Mouse (Mus musculus) v-Abl transformed pro-B cells (cell line): ENCODE measurements around the gene Med25.

Experiments
- in situ Hi-C, 2 experiments: fragments of 400-800 bp; cut with MboI; formaldehyde crosslinking; loops; one replicate each; pipeline ENCODE4 v1.15.1; 2025; ENCODE audit not compliant: unreplicated experiment in 2 of 2

Gene Med25

DNA sequence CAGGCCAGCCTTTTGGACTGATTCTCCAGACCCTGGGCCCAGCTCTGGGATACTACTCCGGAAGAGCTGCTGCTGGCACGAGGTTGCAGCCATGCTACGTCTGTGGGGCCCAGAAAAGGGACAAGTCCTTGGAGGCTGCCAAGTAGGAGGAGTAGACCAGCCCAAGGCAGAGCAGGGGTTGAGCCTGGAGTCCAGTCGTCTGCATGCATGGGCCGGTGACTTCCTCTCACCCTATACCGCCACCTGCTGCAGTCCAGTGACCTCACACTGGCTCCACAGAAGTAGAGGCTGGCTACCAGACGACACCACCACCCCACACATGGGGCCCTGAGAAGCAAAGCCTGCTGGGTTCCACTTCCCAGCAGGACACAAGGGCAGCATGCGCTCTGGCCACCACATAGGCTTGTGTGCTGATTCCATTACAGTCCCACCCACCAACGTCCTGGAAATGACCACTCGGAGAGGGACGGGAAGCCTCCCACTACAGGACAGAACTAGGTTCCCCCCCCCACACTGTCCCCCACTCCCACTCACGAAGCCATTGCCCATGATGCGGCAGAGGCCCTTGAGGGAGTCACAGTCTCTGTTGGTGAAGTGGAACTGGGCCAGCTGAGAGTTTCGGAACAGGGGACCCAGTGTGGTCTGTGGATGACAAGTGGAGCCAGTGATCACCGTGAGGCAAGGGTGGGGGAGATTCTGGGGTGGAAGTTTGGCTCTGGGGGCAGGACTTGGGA is 26.1 kb downstream of the Med25 start:
- in situ Hi-C loops, result loop anchor here in 1 of 2 experiments (25.0 kb wide), 1 partner anchor 329 kb away; the partner anchor contains the start of genes Pold1 and Spib

DNA sequence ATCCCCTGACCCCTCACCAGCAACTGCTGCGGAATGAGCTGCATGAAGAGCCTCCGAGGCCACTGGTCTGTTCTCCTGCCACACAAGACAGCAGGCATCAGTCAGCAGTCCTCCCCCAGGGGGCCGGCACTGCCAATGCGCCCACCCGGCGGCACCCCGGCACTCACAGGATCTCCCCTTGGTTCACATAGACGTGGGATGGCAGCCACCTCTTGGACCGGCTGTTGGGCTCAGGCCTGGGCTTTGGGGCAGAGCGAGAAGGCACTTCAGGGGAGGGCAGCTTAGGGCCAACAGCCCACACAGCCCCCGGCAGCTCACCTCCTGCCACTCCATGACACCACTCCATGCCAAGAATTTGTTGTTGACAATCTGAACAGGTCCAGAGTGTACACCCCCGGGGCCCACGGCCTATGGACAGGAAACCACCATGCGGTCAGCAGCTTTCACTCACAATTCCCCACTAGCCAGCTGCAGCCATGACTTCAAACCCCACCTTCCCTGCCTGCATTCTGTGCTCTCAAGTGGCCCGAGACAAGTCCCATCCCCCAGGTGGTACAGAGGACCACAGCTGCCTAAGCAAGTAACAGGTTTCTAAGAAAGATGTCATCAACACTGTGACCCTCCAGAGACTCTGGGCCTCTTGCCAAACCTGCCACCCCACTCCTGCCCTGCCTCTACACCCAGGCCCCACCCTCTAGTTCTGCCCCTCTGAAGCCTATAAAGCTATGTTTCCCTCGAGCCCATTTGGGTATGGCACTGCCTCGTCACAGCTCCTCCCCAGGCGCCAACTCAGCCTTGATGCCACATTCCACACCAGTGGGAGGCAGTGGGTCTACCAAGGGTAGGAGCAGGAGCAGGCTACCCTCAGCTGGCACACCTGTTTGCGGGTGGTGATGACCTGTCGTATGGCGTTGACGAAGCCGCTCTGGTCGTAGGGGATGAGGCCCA is 27.6 kb downstream of the Med25 start:
- in situ Hi-C loops, result loop anchor here in 1 of 2 experiments (25.0 kb wide), 1 partner anchor 328 kb away; the partner anchor contains the start of genes Pold1 and Spib

DNA sequence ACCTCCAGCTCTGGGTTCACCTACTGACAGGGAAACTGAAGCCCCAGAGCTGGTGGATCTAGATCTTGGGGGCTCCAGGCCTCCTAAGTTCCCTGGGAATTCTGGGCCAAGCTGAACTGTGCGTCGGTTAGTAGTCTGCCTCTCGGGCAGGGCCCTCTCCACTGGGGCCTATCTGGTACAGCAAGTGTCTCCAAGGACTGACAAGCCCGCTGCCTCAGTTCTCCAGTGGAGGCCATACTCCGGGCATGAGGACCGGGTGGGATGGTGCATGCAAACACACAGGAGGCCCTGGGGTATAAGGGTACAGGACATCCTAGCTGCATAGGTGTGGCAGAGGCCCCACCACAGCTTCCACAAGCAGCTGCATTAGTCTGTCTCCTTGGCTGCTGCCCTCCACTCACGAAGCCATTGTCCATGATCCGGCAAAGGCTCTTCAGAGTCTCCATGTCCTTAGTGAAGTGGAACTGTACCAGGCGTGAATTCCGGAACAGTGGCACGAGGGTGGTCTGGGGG is 28.5 kb downstream of the Med25 start:
- in situ Hi-C loops, result loop anchor here in 1 of 2 experiments (25.0 kb wide), 1 partner anchor 327 kb away; the partner anchor contains the start of genes Pold1 and Spib

DNA sequence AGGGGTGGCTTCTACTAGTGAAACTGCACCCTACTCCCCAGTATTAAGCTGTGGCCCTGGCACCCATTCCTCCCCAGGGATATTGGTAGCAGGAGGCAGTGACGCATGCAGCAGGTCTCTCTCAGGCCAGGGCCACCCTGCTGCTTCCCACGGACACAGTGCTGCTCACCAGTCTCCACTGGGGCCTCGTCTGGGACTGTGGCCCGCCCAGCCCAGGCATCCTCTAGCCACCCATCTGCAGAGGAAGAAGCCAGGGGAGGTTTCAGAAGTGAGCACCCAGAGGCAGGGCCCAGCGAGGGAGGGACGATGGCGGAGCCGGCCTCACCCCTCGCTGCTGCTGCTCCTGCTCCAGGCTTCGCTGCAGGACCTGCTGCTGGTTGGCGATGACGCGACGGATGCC is 29.3 kb downstream of the Med25 start:
- in situ Hi-C loops, result loop anchor here in 1 of 2 experiments (25.0 kb wide), 1 partner anchor 326 kb away; the partner anchor contains the start of genes Pold1 and Spib

DNA sequence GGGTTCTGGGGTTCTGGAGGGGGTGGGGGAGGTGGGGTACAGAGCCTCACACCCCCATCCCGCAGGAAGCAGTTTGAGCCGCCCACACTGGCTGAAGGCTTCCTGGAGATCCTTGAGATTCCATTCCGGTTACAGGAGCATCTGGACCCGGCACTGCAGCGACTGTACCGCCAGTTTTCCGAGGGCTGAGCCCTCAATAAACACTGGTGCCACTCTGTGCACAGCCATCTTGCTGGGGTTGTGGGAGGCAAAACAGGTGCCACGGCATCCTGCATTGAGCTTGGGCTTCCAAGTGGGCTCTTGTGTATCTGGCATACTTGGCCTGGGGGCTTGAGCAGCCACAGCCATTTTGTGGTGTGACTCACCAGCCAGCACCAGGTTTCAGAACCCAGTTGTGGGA is 30.1 kb downstream of the Med25 start:
- in situ Hi-C loops, result loop anchor here in 1 of 2 experiments (25.0 kb wide), 1 partner anchor 325 kb away; the partner anchor contains the start of genes Pold1 and Spib

DNA sequence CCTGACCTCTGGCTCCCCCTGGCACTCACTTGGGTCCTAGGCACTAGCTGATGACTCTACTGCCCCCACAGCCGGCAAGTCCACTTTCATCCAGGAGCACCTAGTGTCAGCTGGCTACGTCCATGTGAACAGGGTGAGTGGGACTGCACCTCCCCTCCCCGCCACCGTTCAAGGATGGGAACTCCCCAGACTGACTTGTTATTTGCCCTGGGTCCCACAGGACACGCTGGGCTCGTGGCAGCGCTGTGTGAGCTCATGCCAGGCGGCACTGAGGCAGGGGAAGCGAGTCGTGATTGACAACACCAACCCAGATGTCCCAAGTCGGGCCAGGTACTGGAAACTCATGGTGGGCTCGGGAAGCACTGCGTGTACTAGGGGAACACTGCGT is 31.1 kb downstream of the Med25 start:
- in situ Hi-C loops, result loop anchor here in 1 of 2 experiments (25.0 kb wide), 1 partner anchor 324 kb away; the partner anchor contains the start of genes Pold1 and Spib

DNA sequence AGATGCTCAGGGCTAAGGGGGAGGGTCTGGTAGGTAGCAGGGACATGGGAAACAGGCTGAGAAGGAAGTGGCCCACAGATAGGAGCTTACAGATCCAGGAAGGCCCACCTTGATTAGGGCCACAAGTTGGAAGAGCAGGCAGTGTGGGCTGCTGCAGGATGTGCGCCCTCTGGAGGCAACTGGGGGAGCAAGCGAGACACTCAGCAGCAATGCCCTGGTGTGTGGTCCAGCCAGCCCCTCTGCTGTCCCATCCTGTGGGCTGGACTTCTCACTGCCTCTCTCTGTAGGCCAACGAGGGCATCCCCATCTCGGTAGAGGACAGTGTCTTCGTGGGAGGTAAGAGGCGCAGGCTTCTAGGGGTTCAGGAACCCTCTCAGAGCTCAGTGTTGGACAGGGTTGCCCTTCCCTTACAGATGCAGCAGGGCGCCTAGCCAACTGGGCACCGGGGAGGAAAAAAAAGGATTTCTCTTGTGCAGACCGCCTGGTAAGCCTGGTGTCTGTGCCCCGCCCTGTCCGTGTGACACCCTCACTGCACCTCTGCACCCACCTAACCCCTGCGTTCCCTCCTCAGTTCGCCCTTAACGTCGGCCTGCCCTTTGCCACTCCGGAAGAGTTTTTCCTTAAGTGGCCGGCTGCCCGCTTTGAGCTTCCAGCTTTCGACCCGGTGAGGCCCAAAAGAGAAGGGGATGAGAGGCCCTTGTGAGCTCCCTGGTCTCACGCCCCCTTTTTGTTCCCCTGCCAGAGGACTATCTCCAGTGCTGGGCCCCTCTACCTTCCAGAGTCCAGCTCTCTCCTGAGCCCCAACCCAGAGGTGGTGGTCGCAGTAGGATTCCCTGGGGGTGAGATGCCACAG is 31.7 kb downstream of the Med25 start:
- in situ Hi-C loops, result loop anchor here in 1 of 2 experiments (25.0 kb wide), 1 partner anchor 324 kb away; the partner anchor contains the start of genes Pold1 and Spib

DNA sequence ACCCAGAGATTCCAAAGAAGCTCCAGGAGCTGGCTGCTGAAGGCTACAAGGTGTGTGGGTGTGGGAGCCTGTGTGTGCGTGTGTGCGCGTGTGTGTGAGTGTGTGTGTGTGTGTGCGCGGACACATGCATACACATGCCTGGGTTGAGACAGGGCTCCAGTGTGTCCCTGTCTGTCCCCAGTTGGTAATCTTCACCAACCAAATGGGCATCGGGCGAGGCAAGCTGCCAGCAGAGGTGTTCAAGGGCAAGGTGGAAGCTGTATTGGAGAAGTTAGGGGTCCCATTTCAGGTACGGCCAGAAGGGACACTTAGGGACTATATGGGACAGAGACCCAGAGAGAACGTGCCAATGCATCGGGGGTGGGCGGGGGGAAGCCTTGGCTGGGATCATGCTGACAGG is 32.6 kb downstream of the Med25 start:
- in situ Hi-C loops, result loop anchor here in 1 of 2 experiments (25.0 kb wide), 1 partner anchor 323 kb away; the partner anchor contains the start of genes Pold1 and Spib

DNA sequence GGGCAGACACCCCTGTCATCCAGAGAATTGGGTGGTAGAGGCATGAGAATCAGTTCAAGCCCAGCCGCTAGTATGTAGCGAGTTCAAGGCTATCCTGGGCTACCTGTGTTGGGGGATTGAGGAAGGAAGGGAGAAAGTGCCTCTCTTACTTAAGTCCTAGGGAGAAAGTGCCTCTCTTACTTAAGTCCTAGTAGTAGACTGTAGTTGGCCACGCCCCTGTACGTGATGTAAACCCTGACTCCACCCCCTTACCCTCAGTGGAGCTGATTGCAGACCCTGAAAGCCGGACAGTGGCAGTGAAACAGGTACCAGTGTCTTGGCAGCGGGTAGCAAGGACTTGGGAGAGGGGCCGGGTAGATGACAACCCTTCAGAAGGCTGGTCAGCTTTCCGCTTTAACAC is 34.6 kb downstream of the Med25 start:
- in situ Hi-C loops, result loop anchor here in 1 of 2 experiments (25.0 kb wide), 1 partner anchor 321 kb away; the partner anchor contains the start of genes Pold1 and Spib

DNA sequence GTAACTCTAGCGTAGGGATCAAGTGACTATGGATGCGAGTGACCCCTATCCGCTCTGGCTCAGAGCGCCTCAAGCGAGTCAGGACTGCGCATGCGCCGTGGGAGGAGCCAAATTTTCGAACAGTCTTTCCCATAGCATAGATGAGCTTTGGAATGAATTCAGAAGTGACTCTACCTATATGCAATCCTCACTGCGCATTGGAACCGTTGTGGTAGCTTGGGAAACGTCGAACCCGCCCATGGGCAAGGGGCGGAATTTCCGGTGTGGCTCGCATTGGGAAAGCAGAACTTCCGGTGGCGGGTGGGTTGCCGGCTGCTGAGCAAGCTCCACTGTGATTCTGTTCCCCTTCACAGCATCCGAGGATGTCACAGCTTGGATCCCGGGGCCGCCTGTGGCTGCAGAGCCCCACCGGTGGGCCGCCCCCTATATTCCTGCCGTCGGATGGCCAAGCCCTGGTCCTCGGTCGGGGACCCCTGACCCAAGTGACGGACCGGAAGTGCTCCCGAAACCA is 35.4 kb downstream of the Med25 start, which contains the start of gene Pnkp:
Gene Pnkp, plus strand, starts transcription at position 98 of the 511 bp plus-strand sequence.
- in situ Hi-C loops, result loop anchor here in 1 of 2 experiments (25.0 kb wide), 1 partner anchor 320 kb away; the partner anchor contains the start of genes Pold1 and Spib

DNA sequence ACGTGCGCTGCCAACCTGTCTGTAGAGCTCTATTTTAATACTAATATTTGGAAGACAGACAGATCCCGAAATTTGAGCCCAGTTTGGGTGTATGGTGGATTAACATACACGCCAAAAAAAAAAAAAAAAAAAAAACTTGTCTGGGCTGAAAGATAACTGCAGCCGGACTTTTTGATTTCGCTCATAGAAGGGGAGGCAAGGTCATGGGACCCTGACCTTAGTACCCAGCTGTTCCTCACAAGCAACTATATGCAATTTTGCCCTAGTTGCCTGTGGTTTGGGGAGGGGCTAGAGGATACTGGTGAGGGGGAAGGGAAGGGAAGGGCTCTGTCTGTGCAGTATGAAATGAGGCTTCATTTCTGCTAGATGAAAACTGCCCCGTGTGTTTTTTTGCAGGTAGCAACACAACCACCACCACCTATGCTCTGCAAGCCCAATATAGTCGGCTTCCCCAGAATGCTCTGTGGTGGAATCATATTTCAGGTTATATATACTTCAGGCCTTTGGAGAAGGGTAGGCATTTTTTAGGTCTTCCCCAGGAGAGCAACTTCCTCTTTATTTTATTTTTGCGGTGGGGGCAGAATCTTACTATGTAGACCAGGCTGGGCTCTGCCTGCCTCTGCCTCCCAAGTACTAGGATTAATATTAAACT is 36.1 kb downstream of the Med25 start:
- in situ Hi-C loops, result loop anchor here in 1 of 2 experiments (25.0 kb wide), 1 partner anchor 319 kb away; the partner anchor contains the start of genes Pold1 and Spib

DNA sequence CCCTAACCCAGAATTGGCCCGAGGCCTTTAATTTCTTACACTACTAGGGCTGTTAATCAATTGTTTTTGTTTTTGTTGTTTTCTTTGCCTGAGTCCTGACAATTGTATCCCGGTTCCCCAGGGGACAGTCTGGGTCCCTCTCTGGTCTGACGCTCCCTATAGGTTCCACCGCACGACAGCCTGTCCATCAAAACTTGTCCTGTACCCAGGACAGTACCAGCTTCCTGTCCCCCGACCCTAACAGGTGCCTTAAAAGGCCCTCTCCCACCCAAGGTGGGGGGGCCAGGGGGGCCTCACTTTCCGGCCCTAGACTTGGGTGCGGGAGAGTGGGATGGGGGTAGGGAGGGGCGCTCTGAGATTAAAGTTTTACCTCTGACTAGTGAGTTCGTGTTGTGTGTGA is 37.5 kb downstream of the Med25 start:
- in situ Hi-C loops, result loop anchor here in 1 of 2 experiments (25.0 kb wide), 1 partner anchor 318 kb away; the partner anchor contains the start of genes Pold1 and Spib

DNA sequence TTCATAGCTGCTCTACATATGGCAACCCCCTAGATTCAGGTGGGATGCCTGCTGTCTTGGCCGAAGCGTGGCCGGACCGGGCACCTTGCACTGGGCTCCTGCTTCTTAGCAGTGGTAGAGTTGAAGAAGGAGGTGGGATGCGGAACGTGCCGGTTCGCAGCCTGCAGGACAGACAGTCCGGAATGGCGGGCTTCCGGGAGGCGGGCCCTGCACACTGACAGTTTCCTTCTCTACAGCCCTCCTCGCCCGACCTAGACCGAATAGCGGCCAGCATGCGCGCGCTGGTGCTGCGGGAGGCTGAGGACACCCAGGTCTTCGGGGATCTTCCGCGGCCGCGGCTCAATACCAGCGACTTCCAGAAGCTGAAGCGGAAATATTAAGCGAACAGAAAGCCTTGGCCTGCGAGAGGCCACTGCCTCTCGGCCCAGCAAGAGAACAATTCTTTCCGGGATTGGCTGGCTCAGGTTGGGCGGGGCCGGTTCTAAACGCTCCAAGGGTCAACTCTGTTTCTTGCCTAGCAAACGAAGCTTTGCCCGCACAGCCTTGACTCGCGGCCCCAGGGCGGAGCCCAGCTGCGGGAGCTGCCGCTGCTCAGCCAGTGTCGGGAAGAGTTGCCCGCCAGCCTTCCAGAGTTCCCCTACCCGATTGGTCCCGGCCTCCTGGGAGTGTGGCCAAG is 38.0 kb downstream of the Med25 start:
- in situ Hi-C loops, result loop anchor here (5.0 to 25.0 kb wide), 3 partner anchors 43 to 317 kb away; partner anchors contain the start of genes Fuz (in 2 of the 2), Pold1 (in 1 of the 2), Rpl13a (in 1 of the 2) and Spib (in 1 of the 2)

DNA sequence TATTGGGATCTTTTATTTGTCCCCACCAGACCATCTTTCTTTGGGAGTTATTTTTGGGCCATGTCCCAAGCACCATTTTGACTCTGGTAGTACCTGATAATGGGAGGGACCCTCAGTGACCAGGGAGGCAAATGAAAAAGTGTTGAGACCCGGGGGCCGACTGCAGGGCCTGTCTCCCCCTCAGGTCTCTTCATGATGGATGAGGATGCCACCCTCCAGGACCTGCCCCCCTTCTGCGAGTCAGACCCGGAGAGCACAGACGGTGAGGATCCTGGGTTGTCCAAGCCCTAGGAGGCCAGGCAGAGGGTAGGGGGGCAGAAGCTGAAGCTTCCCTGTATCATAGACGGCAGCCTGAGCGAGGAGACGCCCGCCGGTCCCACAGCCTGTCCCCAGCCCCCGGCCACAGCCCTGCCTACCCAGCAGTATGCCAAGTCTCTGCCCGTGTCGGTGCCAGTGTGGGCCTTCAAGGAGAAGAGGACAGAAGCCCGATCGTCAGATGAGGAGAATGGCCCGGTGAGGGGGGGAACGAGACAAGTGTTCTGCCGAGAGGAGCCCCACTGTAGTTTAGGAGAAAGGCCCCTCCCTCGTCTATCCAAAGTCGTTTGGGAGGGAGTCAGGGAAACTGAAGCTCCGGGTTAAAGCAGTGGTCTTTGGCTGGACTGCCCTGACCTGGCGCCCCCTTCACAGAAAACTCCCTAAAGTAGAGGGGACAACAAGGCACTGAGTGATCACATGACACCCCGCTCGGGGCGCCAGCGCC is 38.7 kb downstream of the Med25 start:
- in situ Hi-C loops, result loop anchor here (5.0 to 25.0 kb wide), 3 partner anchors 44 to 316 kb away; partner anchors contain the start of genes Fuz (in 2 of the 2), Pold1 (in 1 of the 2), Rpl13a (in 1 of the 2) and Spib (in 1 of the 2)

DNA sequence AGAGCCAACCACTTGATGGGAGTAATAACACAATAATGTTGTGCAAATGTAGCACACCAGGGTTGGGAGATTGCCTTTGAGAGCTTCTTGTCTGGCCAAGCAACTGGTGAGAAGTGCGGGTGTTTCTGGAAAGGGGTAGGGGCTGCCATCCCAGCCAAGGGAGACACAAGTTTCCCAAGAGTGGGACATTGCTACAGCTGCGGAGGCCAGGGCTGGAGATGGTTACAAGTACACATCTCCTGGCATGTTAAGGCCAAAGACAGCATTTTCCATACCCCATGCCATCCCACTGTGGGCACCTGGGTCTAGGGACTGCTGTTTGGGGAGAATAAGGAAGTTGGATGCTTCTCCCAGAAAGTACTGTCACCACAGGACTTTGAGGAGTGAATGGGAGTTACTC is 39.4 kb downstream of the Med25 start:
- in situ Hi-C loops, result loop anchor here (5.0 to 25.0 kb wide), 3 partner anchors 44 to 316 kb away; partner anchors contain the start of genes Fuz (in 2 of the 2), Pold1 (in 1 of the 2), Rpl13a (in 1 of the 2) and Spib (in 1 of the 2)

DNA sequence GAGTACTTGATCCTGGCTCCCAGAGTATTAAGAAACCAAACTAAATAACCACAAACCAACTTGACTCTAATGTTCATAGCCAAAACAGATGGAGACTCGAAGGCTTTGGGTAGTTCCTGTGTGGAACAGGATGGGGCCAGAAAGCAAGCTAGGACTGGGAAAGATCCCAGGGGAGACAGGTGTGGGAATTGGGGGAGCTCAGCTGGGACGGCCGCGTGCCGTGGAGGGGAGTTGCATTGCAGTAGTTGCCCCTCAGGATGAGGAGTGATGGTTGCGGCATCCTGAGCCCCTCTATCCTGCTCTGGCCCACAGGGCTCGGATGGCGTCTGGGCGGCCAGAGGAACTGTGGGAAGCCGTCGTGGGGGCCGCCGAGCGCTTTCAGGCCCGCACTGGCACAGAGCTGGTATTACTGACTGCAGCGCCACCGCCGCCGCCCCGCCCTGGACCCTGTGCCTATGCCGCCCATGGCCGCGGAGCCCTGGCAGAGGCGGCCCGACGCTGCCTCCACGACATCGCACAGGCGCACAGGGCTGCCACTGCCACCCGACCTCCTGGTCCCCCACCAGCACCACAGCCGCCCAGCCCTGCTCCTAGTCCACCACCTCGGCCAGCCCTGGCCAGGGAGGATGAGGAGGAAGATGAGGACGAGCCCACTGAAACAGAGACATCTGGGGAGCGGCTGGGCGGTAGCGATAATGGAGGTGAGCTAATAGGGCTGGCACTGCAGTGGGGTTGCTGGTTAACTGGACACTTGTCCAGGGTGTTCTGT is 40.1 kb downstream of the Med25 start:
- in situ Hi-C loops, result loop anchor here (5.0 to 25.0 kb wide), 3 partner anchors 45 to 315 kb away; partner anchors contain the start of genes Fuz (in 2 of the 2), Pold1 (in 1 of the 2), Rpl13a (in 1 of the 2) and Spib (in 1 of the 2)
